Mouse (Mus musculus) myocyte (in vitro differentiated cells): ENCODE data around the gene Slc22a2. TPM values are rescaled to one million over a fixed set of nuclear protein-coding genes. Genes with fewer than 3 reads are reported as not detected.
"Not testable (repeated sequence)": the region's sequence is repeated elsewhere in the genome, so short reads cannot be mapped to it uniquely, and the experiment has no call there.

ENCODE experiments used
- H3K27me3 ChIP-seq: one replicate; pipeline ENCODE4 v1.6.1; 2011; ENCODE audit not compliant: control insufficient read depth, insufficient read depth, insufficient read length
- H3K36me3 ChIP-seq: one replicate; pipeline ENCODE4 v1.6.1; 2011; ENCODE audit not compliant: control insufficient read depth, insufficient read depth
- H3K4me2 ChIP-seq: one replicate; pipeline ENCODE4 v1.6.1; 2011; ENCODE audit warnings: low read depth, control low read depth
- H3K4me3 ChIP-seq: one replicate; pipeline ENCODE4 v1.5.1; 2011; ENCODE audit warnings: mild to moderate bottlenecking, control low read depth, moderate library complexity
- H3K79me2 ChIP-seq: one replicate; pipeline ENCODE4 v1.6.1; 2011; ENCODE audit not compliant: control insufficient read depth, insufficient read depth
- H3ac ChIP-seq: one replicate; pipeline ENCODE4 v1.6.1; 2011; ENCODE audit not compliant: control insufficient read depth, insufficient read length
- CEBPB ChIP-seq: IDR thresholded peaks from 2 replicates; pipeline ENCODE4 v1.6.1; 2011; ENCODE audit warnings: mild to moderate bottlenecking, moderate library complexity; ENCODE audit not compliant: poor library complexity, insufficient read depth, severe bottlenecking
- E2F4 ChIP-seq: IDR thresholded peaks from one replicate; pipeline ENCODE4 v1.6.1; 2011; ENCODE audit warnings: mild to moderate bottlenecking, control low read depth, moderate library complexity; ENCODE audit not compliant: insufficient read depth
- MAX ChIP-seq: IDR thresholded peaks from one replicate; pipeline ENCODE4 v1.6.1; 2011; ENCODE audit warnings: low read depth, mild to moderate bottlenecking, control low read depth
- MYOD1 ChIP-seq, 3 experiments: IDR thresholded peaks; one replicate each; pipeline ENCODE4 v1.6.1; 2011; ENCODE audit warnings: control low read depth in 2 of 3, low read depth in 2 of 3, mild to moderate bottlenecking in 2 of 3, moderate library complexity in 1 of 3; ENCODE audit not compliant: insufficient read length in 2 of 3, control insufficient read depth in 1 of 3
- MYOG ChIP-seq, 3 experiments: IDR thresholded peaks; one replicate each; pipeline ENCODE4 v1.6.1; 2011; ENCODE audit warnings: control low read depth in 2 of 3, low read depth in 2 of 3, mild to moderate bottlenecking in 2 of 3; ENCODE audit not compliant: insufficient read length in 2 of 3, control insufficient read depth in 1 of 3, insufficient read depth in 1 of 3
- POLR2A ChIP-seq: IDR thresholded peaks from one replicate; pipeline ENCODE4 v1.6.1; 2011; ENCODE audit warnings: low read depth, mild to moderate bottlenecking, control low read depth, moderate library complexity; ENCODE audit not compliant: insufficient read length
- POLR2AphosphoS2 ChIP-seq: IDR thresholded peaks from one replicate; pipeline ENCODE4 v1.6.1; 2011; ENCODE audit warnings: low read depth, control low read depth; ENCODE audit not compliant: insufficient read length
- REST ChIP-seq: IDR thresholded peaks from one replicate; pipeline ENCODE4 v1.6.1; 2011; ENCODE audit warnings: mild to moderate bottlenecking, control low read depth, moderate library complexity; ENCODE audit not compliant: insufficient read depth, insufficient read length
- SRF ChIP-seq: IDR thresholded peaks from one replicate; pipeline ENCODE4 v1.6.1; 2011; ENCODE audit warnings: low read depth; ENCODE audit not compliant: control insufficient read depth, insufficient read length
- TCF12 ChIP-seq: IDR thresholded peaks from one replicate; pipeline ENCODE4 v1.6.1; 2011; ENCODE audit warnings: mild to moderate bottlenecking, control low read depth; ENCODE audit not compliant: poor library complexity, insufficient read depth, severe bottlenecking
- TCF3 ChIP-seq: IDR thresholded peaks from one replicate; pipeline ENCODE4 v1.6.1; 2011; ENCODE audit warnings: low read depth, control low read depth; ENCODE audit not compliant: insufficient read length
- USF1 ChIP-seq: IDR thresholded peaks from one replicate; pipeline ENCODE4 v1.6.1; 2011; ENCODE audit warnings: low read depth, mild to moderate bottlenecking, control low read depth, moderate library complexity
- polyA plus RNA-seq: library from polyadenylated mRNA; unstranded; fragments of >200 nt; fragmentation: generic; extraction: Trizol; gene quantifications from one replicate; pipeline ENCODE4 v1.2.1, GENCODE M21; 2012; ENCODE audit warnings: missing spikeins

Slc22a2 gene
- polyA plus RNA-seq, result not detected

- no peaks in the 10 kb centered on the region for H3K36me3 ChIP-seq
- no peaks in the 10 kb centered on the region for H3K79me2 ChIP-seq
- H3K27me3 ChIP-seq, result peaks cover 18% of the 10 kb centered on the region
- H3ac ChIP-seq, result no peak within 1 kb of the TSS
- H3K4me3 ChIP-seq, result no peak within 1 kb of the TSS
- TF ChIP-seq TCF3, result no peak
- no peak for TF ChIP-seq MYOG (IDR thresholded peaks at IDR 0.05; ENCODE audit: control insufficient read depth in 1 of 3, insufficient read depth in 1 of 3, insufficient read length in 2 of 3, low read depth in 2 of 3)
- TF ChIP-seq USF1, result no peak
- H3K4me2 ChIP-seq, result no peak within 1 kb of the TSS
Observed at GRCm38 (mm10) chr17:12583991-12584390, at the start of gene Slc22a2. Gene Slc22a2, plus strand, starts transcription at chr17:12584132.

- Histone ChIP-seq H3K4me2 (no peak overlapping the region), H3K27me3 (peaks cover 27% of the 10 kb centered on the region), H3K4me3 (no peak overlapping the region), H3K79me2 (no peaks in the 10 kb centered on the region), H3ac (no peak overlapping the region), H3K36me3 (no peaks in the 10 kb centered on the region)
- no peak for TF ChIP-seq POLR2AphosphoS2
- TF ChIP-seq CEBPB, result no peak
- no peak for TF ChIP-seq MYOD1 (IDR thresholded peaks at IDR 0.05; ENCODE audit: control insufficient read depth in 1 of 3, insufficient read length in 2 of 3, low read depth in 2 of 3)
- TF ChIP-seq POLR2A, result no peak
- TF ChIP-seq E2F4, result no peak
- no peak for TF ChIP-seq TCF12
- no peak for TF ChIP-seq USF1
- TF ChIP-seq REST, result no peak
- no peak for TF ChIP-seq TCF3
- no peak for TF ChIP-seq MAX
- TF ChIP-seq MYOG (IDR thresholded peaks at IDR 0.05; ENCODE audit: control insufficient read depth in 1 of 3, insufficient read depth in 1 of 3, insufficient read length in 2 of 3, low read depth in 2 of 3), result no peak
Observed at GRCm38 (mm10) chr17:12534353-12535145, 49.4 kb upstream of the Slc22a2 start.

- Histone ChIP-seq H3ac (no peak overlapping the region), H3K4me3 (no peak overlapping the region), H3K4me2 (no peak overlapping the region), H3K79me2 (no peaks in the 10 kb centered on the region), H3K36me3 (no peaks in the 10 kb centered on the region), H3K27me3 (no peaks in the 10 kb centered on the region)
- TF ChIP-seq TCF3 (no peak), POLR2AphosphoS2 (no peak), TCF12 (no peak), CEBPB (no peak), MYOG (IDR thresholded peaks at IDR 0.05; ENCODE audit: control insufficient read depth in 1 of 3, insufficient read depth in 1 of 3, insufficient read length in 2 of 3, low read depth in 2 of 3) (no peak), SRF (no peak), POLR2A (no peak), REST (no peak), E2F4 (no peak), MYOD1 (IDR thresholded peaks at IDR 0.05; ENCODE audit: control insufficient read depth in 1 of 3, insufficient read length in 2 of 3, low read depth in 2 of 3) (no peak), USF1 (no peak), MAX (no peak)
Observed at GRCm38 (mm10) chr17:12562215-12562614, 21.7 kb upstream of the Slc22a2 start.

GRCm38 (mm10) chr17:12564481-12565000 is 19.4 kb upstream of the Slc22a2 start:
- H3K4me2 ChIP-seq, H3K27me3 ChIP-seq, H3K36me3 ChIP-seq, H3K4me3 ChIP-seq, H3ac ChIP-seq, H3K79me2 ChIP-seq: not testable (repeated sequence)

GRCm38 (mm10) chr17:12565443-12565842 is 18.5 kb upstream of the Slc22a2 start:
- Histone ChIP-seq H3K79me2 (no peaks in the 10 kb centered on the region), H3ac (no peak overlapping the region), H3K36me3 (no peaks in the 10 kb centered on the region), H3K4me3 (no peak overlapping the region), H3K27me3 (no peaks in the 10 kb centered on the region), H3K4me2 (no peak overlapping the region)
- TF ChIP-seq REST, result no peak
- TF ChIP-seq POLR2A, result no peak
- no peak for TF ChIP-seq POLR2AphosphoS2
- no peak for TF ChIP-seq SRF
- TF ChIP-seq MYOD1 (IDR thresholded peaks at IDR 0.05; ENCODE audit: control insufficient read depth in 1 of 3, insufficient read length in 2 of 3, low read depth in 2 of 3), result no peak
- TF ChIP-seq CEBPB, result no peak
- no peak for TF ChIP-seq USF1
